Mouse (Mus musculus) spleen, adult 2 months (tissue): ENCODE data around the gene Ston2.

Source experiments
- CTCF ChIP-seq: fragments of 200-500 bp; IDR thresholded peaks from 2 replicates; pipeline ENCODE4 v1.5.1; 2011; ENCODE audit warnings: mild to moderate bottlenecking, inconsistent platforms; ENCODE audit not compliant: insufficient read depth, insufficient read length, insufficient replicate concordance; ENCODE audit errors: extremely low read depth
- POLR2A ChIP-seq: fragments of 200-500 bp; IDR thresholded peaks from 2 replicates; pipeline ENCODE4 v1.6.1; 2011; ENCODE audit warnings: low read depth, low read length, inconsistent platforms

- no peak for TF ChIP-seq POLR2A
- TF ChIP-seq CTCF, result no peak
Observed at GRCm38 (mm10) chr12:91648426-91648825, 139.8 kb downstream of the Ston2 start.
